Mouse (Mus musculus): ENCODE data around the gene Gm3336. TPM values are rescaled to one million over a fixed set of nuclear protein-coding genes. Genes with fewer than 3 reads are reported as not detected.
A peak's percentile ranks its signal among the peaks of the same experiment; 100 is the strongest.

Gm3336 gene
- polyA plus RNA-seq, 1 experiment from 2014 or later: 1.9 TPM

GRCm38 (mm10) chr8:70696019-70696885 is 22.1 kb upstream of the Gm3336 start:
- Histone ChIP-seq H3K9ac (no peak overlapping the region; the same call in 1 of the 2 replicates), H3K4me3 (replicated peaks) (peak overlapping the region; percentile 16), H3K27me3 (replicated peaks) (no peaks in the 10 kb centered on the region), H3K36me3 (no peaks in the 10 kb centered on the region), H3K9me3 (no peaks in the 10 kb centered on the region), H3K4me1 (peaks cover 50% of the 10 kb centered on the region), H3K4me2 (peak overlapping the region; percentile 57), H3K27ac (peak overlapping the region; percentile 96)
- 3% methylated on average over 31 of the region's 31 CpGs for WGBS
- peak; percentile 15; the same call in 1 of the 2 replicates for ATAC-seq (ENCODE audit: insufficient read depth, low FRiP score, low read depth)

- Histone ChIP-seq H3K36me3 (no peaks in the 10 kb centered on the region), H3K4me2 (peak overlapping the region; percentile 57), H3K4me1 (peaks cover 48% of the 10 kb centered on the region), H3K27ac (peak overlapping the region; percentile 96), H3K27me3 (replicated peaks) (no peaks in the 10 kb centered on the region), H3K4me3 (replicated peaks) (0 out of 2 replicates have a peak overlapping the region, but pooled peaks have one; percentile 16), H3K9me3 (no peaks in the 10 kb centered on the region), H3K9ac (no peak overlapping the region)
- no peak for ATAC-seq (ENCODE audit: insufficient read depth, low FRiP score, low read depth)
- WGBS: 39% methylated on average over 4 of the region's 4 CpGs
These were observed 21.4 kb upstream of the Gm3336 start for GRCm38 (mm10) chr8:70696946-70697345.

GRCm38 (mm10) chr8:70697366-70698250 is 20.7 kb upstream of the Gm3336 start:
- peaks cover 1% of the 10 kb centered on the region; the same call in 1 of the 2 replicates for H3K36me3 ChIP-seq
- WGBS: 62% methylated on average over 12 of the region's 12 CpGs
- peak overlapping the region; percentile 54 for H3K4me2 ChIP-seq
- peaks cover 44% of the 10 kb centered on the region for H3K4me1 ChIP-seq
- H3K27me3 ChIP-seq (replicated peaks): no peaks in the 10 kb centered on the region
- ATAC-seq (ENCODE audit: insufficient read depth, low FRiP score, low read depth): no peak
- H3K27ac ChIP-seq: peak overlapping the region; percentile 96
- H3K4me3 ChIP-seq (replicated peaks): peak overlapping the region; percentile 96
- H3K9me3 ChIP-seq: no peaks in the 10 kb centered on the region
- no peak overlapping the region; the same call in 1 of the 2 replicates for H3K9ac ChIP-seq

DNA sequence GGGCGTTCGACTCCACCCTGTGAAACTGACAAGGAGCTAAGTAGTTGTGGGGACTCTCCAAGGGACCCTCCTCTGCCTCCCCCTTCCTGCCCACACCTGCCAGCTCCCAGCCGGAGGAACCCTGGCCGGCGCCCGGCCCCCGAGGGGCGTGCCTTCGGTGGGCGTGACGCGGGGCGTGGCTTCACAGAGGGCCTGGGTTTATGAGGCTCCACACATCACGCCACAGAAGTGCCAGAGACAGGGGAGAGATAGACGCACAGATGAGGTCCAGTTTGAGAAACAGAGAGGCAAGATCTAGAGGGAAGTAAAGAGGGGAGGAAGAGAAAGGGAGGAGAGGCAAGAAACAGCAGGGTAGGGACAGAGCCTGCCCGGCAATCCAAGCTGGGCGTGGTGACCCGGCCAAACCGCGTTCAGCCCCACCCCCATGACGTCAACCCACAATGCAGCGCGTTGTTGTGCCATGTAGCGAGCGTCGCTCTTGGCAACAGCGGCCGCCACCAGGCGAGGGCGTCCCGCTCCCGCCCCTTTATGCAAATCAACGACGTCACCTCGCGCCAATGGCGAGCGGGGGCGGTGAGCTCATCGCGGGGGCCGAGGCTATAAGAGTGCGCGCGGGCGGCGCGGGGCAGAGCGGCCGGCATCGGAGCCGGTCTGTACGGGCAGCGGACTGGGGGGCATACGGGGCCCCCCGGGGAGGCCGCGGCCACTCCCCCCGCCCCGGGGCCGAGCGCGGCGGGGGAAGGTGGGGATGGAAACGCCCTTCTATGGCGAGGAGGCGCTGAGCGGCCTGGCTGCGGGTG is 19.8 kb upstream of the Gm3336 start, which contains the start of gene Jund:
TSS of gene Jund (plus strand) at position 640 of the 800 bp plus-strand sequence.
- Histone ChIP-seq H3K9ac (peak within 1 kb of the TSS; percentile 99), H3K27ac (peak within 1 kb of the TSS; percentile 99), H3K9me3 (no peaks in the 10 kb centered on the region), H3K4me2 (peak within 1 kb of the TSS; percentile 55), H3K4me1 (peaks cover 40% of the 10 kb centered on the region), H3K27me3 (replicated peaks) (no peaks in the 10 kb centered on the region), H3K36me3 (peaks cover 7% of the 10 kb centered on the region; the same call in 1 of the 2 replicates), H3K4me3 (replicated peaks) (peak within 1 kb of the TSS; percentile 96)
- ATAC-seq (ENCODE audit: insufficient read depth, low FRiP score, low read depth): peak; percentile 87
- under 1% methylated on average over 67 of the region's 69 CpGs for WGBS

DNA sequence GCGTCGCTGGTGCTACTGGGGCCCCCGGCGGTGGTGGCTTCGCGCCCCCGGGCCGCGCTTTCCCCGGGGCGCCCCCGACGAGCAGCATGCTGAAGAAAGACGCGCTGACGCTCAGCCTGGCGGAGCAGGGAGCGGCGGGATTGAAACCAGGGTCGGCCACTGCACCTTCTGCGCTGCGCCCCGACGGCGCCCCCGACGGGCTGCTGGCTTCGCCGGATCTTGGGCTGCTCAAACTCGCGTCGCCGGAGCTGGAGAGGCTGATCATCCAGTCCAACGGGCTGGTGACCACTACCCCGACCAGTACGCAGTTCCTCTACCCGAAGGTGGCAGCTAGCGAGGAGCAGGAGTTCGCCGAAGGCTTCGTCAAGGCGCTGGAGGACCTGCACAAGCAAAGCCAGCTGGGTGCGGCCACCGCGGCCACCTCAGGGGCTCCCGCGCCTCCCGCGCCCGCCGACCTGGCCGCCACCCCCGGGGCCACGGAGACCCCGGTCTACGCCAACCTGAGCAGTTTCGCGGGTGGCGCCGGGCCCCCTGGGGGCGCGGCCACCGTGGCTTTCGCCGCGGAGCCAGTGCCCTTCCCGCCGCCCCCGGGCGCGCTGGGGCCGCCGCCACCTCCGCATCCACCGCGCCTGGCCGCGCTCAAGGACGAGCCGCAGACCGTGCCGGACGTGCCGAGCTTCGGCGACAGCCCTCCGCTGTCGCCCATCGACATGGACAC is 19.1 kb upstream of the Gm3336 start:
- Histone ChIP-seq H3K36me3 (peaks cover 7% of the 10 kb centered on the region; the same call in 1 of the 2 replicates), H3K27me3 (replicated peaks) (no peaks in the 10 kb centered on the region), H3K9me3 (no peaks in the 10 kb centered on the region), H3K4me2 (peak overlapping the region; percentile 55), H3K4me3 (replicated peaks) (peak overlapping the region; percentile 96), H3K4me1 (peaks cover 37% of the 10 kb centered on the region), H3K27ac (peak overlapping the region; percentile 99), H3K9ac (peak overlapping the region; percentile 99)
- WGBS: under 1% methylated on average over 86 of the region's 89 CpGs
- peak; percentile 2; the same call in 1 of the 2 replicates for ATAC-seq (ENCODE audit: insufficient read depth, low FRiP score, low read depth)

GRCm38 (mm10) chr8:70699834-70700554 is 18.3 kb upstream of the Gm3336 start:
- H3K27ac ChIP-seq: peak overlapping the region; percentile 99
- H3K27me3 ChIP-seq (replicated peaks): no peaks in the 10 kb centered on the region
- peaks cover 7% of the 10 kb centered on the region; the same call in 1 of the 2 replicates for H3K36me3 ChIP-seq
- H3K4me1 ChIP-seq: peaks cover 37% of the 10 kb centered on the region
- H3K4me2 ChIP-seq: peak overlapping the region; percentile 55
- H3K4me3 ChIP-seq (replicated peaks): peak overlapping the region; percentile 96
- H3K9ac ChIP-seq: peak overlapping the region; percentile 99
- WGBS: under 1% methylated on average over 59 of the region's 59 CpGs
- no peak for ATAC-seq (ENCODE audit: insufficient read depth, low FRiP score, low read depth)
- no peaks in the 10 kb centered on the region for H3K9me3 ChIP-seq

GRCm38 (mm10) chr8:70700555-70700922 is 17.8 kb upstream of the Gm3336 start:
- 0 out of 2 replicates have a peak, but pooled peaks have one; percentile 4 for ATAC-seq (ENCODE audit: insufficient read depth, low FRiP score, low read depth)
- Histone ChIP-seq H3K9ac (no peak overlapping the region; the same call in 1 of the 2 replicates), H3K9me3 (no peaks in the 10 kb centered on the region), H3K27ac (peak overlapping the region; percentile 99), H3K4me3 (replicated peaks) (peak overlapping the region; percentile 96), H3K36me3 (peaks cover 7% of the 10 kb centered on the region; the same call in 1 of the 2 replicates), H3K4me1 (peaks cover 34% of the 10 kb centered on the region), H3K27me3 (replicated peaks) (no peaks in the 10 kb centered on the region), H3K4me2 (peak overlapping the region; percentile 55)
- WGBS: 0% methylated on average over 18 of the region's 20 CpGs

DNA sequence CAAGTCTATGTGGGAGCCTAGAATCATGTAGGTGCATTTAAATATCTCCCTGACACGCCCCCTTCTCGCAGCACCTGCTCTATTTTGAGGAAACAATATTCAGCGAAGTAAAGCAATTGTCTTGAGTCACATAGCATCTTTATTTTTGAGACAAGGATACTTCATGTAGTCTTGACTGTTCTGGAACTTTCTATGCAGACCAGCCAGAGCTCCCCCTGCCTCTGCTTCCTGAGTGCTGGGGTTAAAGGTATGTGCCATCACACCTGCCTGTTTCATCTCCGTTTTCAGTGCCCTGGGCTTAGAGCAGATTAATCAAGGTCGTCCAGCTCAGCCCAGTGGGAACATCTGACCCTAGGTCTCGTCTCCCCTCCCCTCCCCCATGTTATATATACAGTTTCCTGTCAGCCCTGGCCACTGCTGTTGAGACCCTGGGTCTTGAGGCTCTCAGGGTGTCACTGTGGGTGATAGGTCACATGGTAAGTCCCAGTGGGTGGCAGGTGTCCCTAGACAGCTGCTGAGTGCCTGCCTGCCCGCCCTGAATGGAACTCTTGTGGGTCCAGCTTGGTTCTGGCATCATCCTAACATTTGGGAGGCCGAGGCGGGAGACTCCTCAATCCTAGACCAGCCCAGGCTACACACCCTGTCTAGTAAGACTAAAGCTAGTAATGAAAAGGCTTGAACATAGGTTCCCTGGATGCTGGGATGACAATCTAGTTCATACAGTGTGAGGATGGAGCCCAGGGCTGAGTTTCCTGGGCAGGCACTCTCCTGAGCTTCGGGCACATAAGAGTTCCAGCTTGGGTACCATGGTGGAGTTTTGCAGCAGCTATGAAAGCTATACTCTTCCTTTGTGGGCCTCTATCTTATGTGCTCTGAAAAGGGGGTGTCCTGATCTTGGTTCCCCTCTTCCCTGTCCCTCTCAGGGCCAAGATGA is 17.0 kb upstream of the Gm3336 start:
- peak overlapping the region; percentile 96 for H3K4me3 ChIP-seq (replicated peaks)
- 45% methylated on average over 10 of the region's 10 CpGs for WGBS
- no peak for ATAC-seq (ENCODE audit: insufficient read depth, low FRiP score, low read depth)
- H3K9ac ChIP-seq: no peak overlapping the region; the same call in 1 of the 2 replicates
- H3K4me2 ChIP-seq: peak overlapping the region; percentile 55
- peak overlapping the region; percentile 99 for H3K27ac ChIP-seq
- peaks cover 7% of the 10 kb centered on the region; the same call in 1 of the 2 replicates for H3K36me3 ChIP-seq
- H3K4me1 ChIP-seq: peaks cover 26% of the 10 kb centered on the region
- no peaks in the 10 kb centered on the region for H3K27me3 ChIP-seq (replicated peaks)
- H3K9me3 ChIP-seq: no peaks in the 10 kb centered on the region
